Mouse (Mus musculus): ENCODE measurements at regions not wholly inside any gene's neighbourhood (a gene's known extent, or its start where the extent isn't known, plus 50 kb on each side); places are given as distances from the start of the nearest gene placed in this dataset.

- no peak for DNase-seq (ENCODE audit: low spot score in 2 of 2)
Measured at GRCm38 (mm10) chr12:90469754-90470153, 268.5 kb downstream of the Dio2 start.

- DNase-seq (ENCODE audit: low spot score in 2 of 2): no peak
Measured at GRCm38 (mm10) chr12:90460121-90460520, 278.1 kb downstream of the Dio2 start.

- no peak for DNase-seq (ENCODE audit: low spot score in 2 of 2)
Measured at GRCm38 (mm10) chr12:90440672-90441071, 297.6 kb downstream of the Dio2 start.

GRCm38 (mm10) chr12:90425276-90426063 lies 312.8 kb downstream of the Dio2 start:
- DNase-seq (ENCODE audit: low spot score in 2 of 2): peak; percentile 38 to 47

- no peak for DNase-seq (ENCODE audit: low spot score in 2 of 2)
Measured at GRCm38 (mm10) chr12:90417590-90418221, 320.5 kb downstream of the Dio2 start.

GRCm38 (mm10) chr12:90408716-90409115 lies 329.5 kb downstream of the Dio2 start:
- no peak for DNase-seq (ENCODE audit: low spot score in 2 of 2)

GRCm38 (mm10) chr12:90398564-90398963 lies 339.7 kb downstream of the Dio2 start:
- DNase-seq (ENCODE audit: low spot score in 2 of 2): peak in 1 of 2 experiments; percentile 24

All from right cerebral cortex, postnatal 10 days (tissue).